Mouse (Mus musculus): ENCODE results near the gene Taar1. TPM values are rescaled to one million over a fixed set of nuclear protein-coding genes. Genes with fewer than 3 reads are reported as not detected.

Taar1 gene
- not detected for total RNA-seq (2021)
- long read RNA-seq, experiment 1 = 0 reads
- long read RNA-seq, experiment 2 = 0 reads

GRCm38 (mm10) chr10:23920056-23920455 is at the start of gene Taar1:
TSS of gene Taar1 (plus strand) at chr10:23920356.
- DNase-seq (ENCODE audit: low spot score in 2 of 2) = no peak

GRCm38 (mm10) chr10:23880695-23881094 is 39.5 kb upstream of the Taar1 start:
- no peak for DNase-seq (ENCODE audit: low spot score in 2 of 2)

- no peak for DNase-seq (ENCODE audit: low spot score in 2 of 2)
These were observed 35.2 kb upstream of the Taar1 start for GRCm38 (mm10) chr10:23884910-23885309.

GRCm38 (mm10) chr10:23886060-23886459 is 34.1 kb upstream of the Taar1 start:
- no peak for DNase-seq (ENCODE audit: low spot score in 2 of 2)

GRCm38 (mm10) chr10:23892987-23893386 is 27.2 kb upstream of the Taar1 start:
- no peak for DNase-seq (ENCODE audit: low spot score in 2 of 2)

GRCm38 (mm10) chr10:23894601-23895349 is 25.4 kb upstream of the Taar1 start, which contains the start of gene Vnn1:
TSS of gene Vnn1 (plus strand) at chr10:23894688.
- DNase-seq (ENCODE audit: low spot score in 2 of 2) = peak in 1 of 2 experiments; percentile 4

GRCm38 (mm10) chr10:23895376-23895775 is 24.8 kb upstream of the Taar1 start:
- DNase-seq (ENCODE audit: low spot score in 2 of 2) = no peak

- DNase-seq (ENCODE audit: low spot score in 2 of 2) = peak in 1 of 2 experiments; percentile 3
These were observed 19.0 kb upstream of the Taar1 start for GRCm38 (mm10) chr10:23901119-23901518.

- no peak for DNase-seq (ENCODE audit: low spot score in 2 of 2)
These were observed 14.5 kb upstream of the Taar1 start for GRCm38 (mm10) chr10:23905661-23906060.

GRCm38 (mm10) chr10:23922468-23922867 is 2.3 kb downstream of the Taar1 start:
- no peak for DNase-seq (ENCODE audit: low spot score in 2 of 2)

- no peak for DNase-seq (ENCODE audit: low spot score in 2 of 2)
These were observed 3.8 kb downstream of the Taar1 start for GRCm38 (mm10) chr10:23923941-23924340.

- DNase-seq (ENCODE audit: low spot score in 2 of 2) = no peak
These were observed 17.5 kb downstream of the Taar1 start for GRCm38 (mm10) chr10:23937613-23938012.

- DNase-seq (ENCODE audit: low spot score in 2 of 2) = no peak
These were observed 18.2 kb downstream of the Taar1 start, which contains the start of gene Taar2 for GRCm38 (mm10) chr10:23938312-23938711. TSS of gene Taar2 (plus strand) at chr10:23938572.

GRCm38 (mm10) chr10:23942465-23942864 is 22.3 kb downstream of the Taar1 start:
- DNase-seq (ENCODE audit: low spot score in 2 of 2) = no peak

- DNase-seq (ENCODE audit: low spot score in 2 of 2) = no peak
These were observed 27.9 kb downstream of the Taar1 start for GRCm38 (mm10) chr10:23948026-23948425.

GRCm38 (mm10) chr10:23949508-23950005 is 29.4 kb downstream of the Taar1 start, which contains the start of gene Taar3:
TSS of gene Taar3 (plus strand) at chr10:23949558.
- peak in 1 of 2 experiments; percentile 4 for DNase-seq (ENCODE audit: low spot score in 2 of 2)

GRCm38 (mm10) chr10:23951714-23952113 is 31.6 kb downstream of the Taar1 start:
- DNase-seq (ENCODE audit: low spot score in 2 of 2) = no peak

- DNase-seq (ENCODE audit: low spot score in 2 of 2) = no peak
These were observed 38.9 kb downstream of the Taar1 start for GRCm38 (mm10) chr10:23959071-23959470.

- DNase-seq (ENCODE audit: low spot score in 2 of 2) = no peak
These were observed 40.3 kb downstream of the Taar1 start, which contains the start of gene Taar4 for GRCm38 (mm10) chr10:23960444-23960915. TSS of gene Taar4 (plus strand) at chr10:23960494.

- no peak for DNase-seq (ENCODE audit: low spot score in 2 of 2)
These were observed 43.3 kb downstream of the Taar1 start for GRCm38 (mm10) chr10:23963444-23963843.

- no peak for DNase-seq (ENCODE audit: low spot score in 2 of 2)
These were observed 44.9 kb downstream of the Taar1 start for GRCm38 (mm10) chr10:23964921-23965610.
